Mouse (Mus musculus) lung, adult 18-20 months (tissue): ENCODE measurements at regions not wholly inside any gene's neighbourhood (a gene's known extent, or its start where the extent isn't known, plus 50 kb on each side); places are given as distances from the start of the nearest gene placed in this dataset.
A peak's percentile ranks its signal among the peaks of the same experiment; 100 is the strongest.

Experiments used
- DNase-seq, 2 experiments: peaks; one replicate each; pipeline ENCODE4 v3.0.0; 2022; ENCODE audit warnings: mixed read lengths in 2 of 2

DNA sequence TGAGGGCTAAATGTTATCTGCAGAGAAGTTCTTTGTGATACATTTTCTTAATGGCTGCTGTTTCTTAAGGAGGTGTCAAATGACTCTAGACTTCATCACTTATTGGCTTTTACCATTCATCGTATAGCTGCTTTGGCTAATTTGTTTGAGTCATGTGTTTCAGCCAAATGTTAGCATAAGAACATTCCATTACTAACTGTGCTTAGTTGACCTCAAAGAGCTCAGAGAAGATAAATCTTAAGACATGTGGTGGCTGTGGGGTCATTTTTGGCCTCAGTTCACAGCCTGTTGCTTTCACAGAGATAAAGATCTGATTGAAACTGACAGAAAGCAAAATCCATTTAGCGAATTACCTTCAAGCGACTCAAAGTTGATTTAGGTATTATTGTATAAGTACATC, 743.6 kb downstream of the Hdgfl1 start:
- no peak for DNase-seq

DNA sequence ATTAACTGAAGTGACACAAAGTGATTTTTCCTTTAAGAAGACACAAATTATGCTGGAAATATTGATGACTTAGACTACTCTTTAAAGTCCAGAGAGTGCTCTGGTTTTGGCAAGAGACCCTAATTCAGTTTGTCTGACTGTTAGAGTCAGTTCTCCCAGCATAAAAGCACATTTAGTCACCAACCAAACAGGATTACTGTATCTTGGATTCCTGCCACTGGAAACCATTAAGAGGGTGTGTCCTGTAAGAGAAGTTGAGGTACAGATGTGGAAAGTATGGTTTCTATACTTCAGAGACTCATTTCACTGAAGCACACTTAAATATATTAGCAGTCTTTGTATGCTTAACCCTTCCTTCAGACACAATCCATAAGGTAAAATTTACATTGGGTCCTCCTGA, 745.3 kb downstream of the Hdgfl1 start:
- no peak for DNase-seq

DNA sequence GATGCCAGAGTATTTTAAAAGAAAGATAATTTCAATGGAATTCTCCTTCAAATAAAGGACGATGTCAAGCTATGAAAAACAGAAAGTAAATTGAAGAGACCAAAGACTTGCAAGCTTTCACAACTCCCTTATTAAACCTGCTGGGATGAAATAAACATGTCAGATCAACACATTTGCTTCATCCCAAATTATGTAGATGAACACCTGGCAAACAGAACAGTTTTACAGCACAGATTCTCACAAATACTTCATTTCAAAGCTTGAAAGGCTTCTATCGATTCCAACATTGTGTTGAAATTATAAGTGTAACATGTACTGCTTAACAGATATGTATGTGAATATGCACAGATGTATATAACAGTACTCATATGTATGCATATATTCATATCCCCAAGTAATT, 749.5 kb downstream of the Hdgfl1 start:
- no peak for DNase-seq

DNA sequence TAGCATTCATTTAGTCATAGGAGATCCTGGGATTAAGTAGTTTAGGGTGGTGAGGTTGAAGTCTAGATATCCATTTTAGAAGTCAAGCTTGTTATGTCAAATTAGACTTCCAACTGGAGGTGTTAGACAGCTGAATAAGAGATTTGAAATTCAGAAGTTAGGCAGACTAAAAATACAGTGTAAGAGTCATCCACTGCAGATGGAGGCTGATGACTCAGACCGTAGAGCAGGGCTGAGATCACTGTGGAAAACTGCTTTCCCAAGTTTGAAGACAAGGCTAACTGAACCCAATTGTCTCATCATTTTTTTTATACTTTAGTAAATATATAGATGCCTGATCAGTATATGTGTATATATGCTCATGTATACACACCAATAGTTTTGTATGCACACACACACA, 738.8 kb upstream of the Nrsn1 start:
- no peak for DNase-seq

DNA sequence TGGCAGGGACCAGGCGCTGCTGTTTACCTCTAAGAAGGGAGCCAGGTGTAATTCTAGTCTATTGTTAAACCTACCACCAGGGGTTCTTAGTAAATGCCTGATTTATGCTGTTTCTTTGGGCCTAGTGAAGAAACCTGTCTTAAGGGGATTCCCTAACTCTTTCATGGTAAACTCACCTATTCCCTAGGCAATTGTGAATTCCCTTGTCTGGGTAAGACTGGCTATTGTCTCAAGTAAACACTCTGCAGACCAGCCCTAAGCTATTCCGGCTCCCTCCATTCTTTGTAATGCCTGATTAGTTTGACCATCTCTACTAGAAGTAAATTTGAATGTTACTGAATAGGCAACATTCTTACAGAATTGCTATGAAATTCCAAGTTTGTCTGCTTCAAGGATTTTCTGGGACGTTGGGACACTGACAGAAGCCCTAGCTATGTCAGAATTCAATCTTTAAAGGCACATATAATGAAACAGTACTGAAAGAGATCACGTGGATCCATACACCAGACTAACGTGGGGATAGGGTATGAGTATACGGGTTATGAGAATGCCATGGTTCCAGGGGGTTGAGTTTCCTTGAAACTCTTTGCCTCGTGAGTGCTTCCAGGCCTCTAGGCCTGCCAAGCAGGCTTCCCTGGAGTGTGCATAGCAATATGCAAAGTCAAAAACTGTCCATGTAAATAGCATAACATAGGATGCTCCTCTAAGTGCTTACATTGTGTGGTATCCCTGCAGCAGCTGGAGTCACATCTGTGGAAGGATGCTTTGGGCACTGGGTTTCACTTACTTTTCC, 734.7 kb upstream of the Nrsn1 start:
- no peak for DNase-seq

DNA sequence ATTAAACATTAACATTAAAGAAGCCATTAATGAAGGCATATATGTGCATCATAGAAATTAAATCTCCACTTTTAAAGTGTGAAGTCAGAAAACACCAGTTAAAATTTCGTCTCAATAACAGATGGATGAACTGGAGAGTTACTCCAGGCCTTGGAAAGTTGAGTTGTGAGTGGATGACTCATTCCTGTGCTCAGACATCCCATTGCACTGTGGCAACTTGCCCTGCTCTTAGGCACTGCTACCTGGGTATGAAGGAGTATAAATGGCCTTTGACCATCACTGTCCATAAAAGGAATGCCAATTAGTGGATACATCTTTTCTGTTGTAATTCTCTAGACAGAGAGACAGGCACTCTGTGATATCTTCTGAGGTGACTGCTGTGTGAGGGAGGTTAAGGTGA, 723.2 kb upstream of the Nrsn1 start:
- no peak for DNase-seq

DNA sequence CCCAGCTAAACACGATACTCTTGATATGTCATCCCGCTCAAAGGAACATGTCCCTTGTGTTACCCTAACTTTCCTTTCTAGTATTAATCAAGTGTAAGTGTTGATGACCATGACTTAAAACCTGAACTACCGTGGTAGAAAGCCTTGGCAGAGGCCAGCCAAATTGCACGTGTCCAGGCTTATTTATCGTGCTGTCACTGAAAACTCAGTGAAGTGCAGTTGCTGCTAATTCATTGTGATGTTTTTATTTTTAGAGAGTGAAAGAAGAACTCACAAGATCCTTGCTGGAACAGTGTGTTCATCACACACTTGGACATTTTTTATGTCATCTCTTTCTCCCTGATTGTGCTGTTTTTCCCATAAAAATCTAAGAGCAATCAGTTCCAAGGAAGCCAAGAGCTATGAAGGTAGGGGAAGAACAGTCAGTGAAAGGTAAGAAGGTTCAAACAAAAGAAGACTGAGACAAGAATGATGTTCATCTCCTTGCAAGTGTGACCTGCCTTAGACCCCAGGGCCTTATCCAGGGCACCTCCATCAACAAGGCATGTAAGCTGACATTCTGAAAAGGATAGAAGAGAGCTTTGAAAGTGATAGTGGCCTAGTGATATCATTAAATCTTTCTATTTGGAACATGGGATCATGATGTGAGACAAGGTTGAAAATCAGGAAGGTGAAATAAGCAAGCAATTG, 718.9 kb upstream of the Nrsn1 start:
- no peak for DNase-seq

DNA sequence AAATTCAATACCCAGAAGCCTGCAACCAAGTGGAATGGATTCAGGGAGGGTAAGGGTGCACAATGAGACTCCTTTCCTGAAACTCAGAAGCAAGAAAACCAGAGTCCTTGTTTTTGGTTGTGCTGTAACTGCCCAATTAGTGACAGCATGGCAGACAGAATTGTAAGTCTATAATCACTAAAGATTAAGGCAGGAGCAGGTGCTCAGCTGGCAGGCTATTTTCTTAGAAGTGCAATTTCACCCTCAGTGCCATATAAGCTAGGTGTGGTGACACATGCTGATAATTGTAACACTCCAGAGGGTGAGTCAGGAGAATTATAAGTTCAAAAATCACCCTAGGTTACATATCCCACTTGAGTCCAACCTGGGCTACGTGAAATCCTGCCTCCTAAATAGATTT, 714.2 kb upstream of the Nrsn1 start:
- no peak for DNase-seq

DNA sequence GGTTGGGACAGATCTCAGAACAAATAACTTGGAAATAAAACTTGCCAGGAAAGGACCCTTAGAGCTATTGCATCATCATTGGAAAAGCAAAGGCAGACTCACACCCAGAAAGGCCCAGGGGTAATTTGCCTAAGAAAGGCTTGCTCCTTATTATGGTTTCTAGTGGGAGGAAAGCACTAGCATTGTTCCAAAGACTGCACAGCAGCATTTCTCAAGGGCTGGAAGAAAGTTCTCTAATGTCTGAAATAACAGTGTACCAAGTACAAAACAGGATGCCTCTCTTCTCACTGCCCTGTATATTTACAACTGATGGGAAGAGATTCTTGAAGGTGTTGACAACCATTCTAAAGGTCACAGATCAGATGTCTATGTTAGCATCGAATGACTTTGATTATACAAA, 713.4 kb upstream of the Nrsn1 start:
- no peak for DNase-seq

DNA sequence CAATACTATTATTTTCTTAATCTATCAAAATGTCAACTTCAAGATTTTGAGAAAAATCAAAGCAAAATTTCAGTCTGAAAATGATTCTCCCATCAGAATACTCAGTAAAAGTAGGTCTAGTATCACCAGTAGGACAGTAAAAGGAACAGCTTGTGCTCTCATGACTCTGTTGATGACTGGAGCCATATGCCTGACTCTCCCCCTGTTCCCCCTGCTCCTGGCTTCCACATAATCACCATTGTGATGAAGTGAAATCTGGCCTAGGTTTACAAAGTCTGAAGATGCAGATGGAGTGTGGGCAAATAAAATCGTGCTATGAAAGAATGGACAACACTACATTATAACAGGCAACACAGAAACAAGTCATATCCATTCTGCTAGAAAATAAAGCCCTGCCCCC, 708.3 kb upstream of the Nrsn1 start:
- no peak for DNase-seq

DNA sequence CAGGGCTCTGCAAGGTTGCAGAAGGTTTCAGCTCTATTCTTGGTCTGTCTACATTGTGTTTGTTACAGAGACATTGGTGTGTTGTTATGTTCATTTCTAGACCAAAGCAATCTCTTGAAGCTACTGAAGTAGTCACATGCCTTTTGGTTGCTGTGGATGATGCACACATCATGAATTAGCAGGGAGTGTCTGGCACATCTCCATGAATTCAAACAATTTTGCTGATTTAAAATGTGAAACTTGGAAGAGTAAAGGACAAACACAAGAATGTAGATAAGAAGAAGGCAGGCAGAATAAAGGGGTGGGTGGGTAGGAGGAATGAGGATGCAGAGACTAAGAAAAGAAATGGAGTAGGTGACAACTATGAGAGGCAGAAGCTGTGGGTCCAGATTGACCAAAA, 688.3 kb upstream of the Nrsn1 start:
- peak in 1 of 2 experiments; percentile 1 for DNase-seq

DNA sequence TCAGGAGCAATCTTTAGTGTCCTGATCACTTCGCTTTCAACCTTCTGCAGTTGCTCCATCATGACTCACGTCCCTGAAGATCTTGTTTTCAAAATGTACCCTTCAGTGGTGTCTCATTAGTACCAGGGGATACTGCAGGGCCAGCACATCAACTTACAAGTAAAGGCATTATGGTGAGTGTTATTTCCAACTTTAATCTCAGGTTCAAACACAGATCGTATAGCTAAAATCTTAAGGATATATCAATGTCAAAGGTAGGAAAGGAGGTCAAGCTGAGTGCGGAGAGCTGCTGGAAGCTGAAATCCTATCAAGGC, 687.8 kb upstream of the Nrsn1 start:
- no peak for DNase-seq

DNA sequence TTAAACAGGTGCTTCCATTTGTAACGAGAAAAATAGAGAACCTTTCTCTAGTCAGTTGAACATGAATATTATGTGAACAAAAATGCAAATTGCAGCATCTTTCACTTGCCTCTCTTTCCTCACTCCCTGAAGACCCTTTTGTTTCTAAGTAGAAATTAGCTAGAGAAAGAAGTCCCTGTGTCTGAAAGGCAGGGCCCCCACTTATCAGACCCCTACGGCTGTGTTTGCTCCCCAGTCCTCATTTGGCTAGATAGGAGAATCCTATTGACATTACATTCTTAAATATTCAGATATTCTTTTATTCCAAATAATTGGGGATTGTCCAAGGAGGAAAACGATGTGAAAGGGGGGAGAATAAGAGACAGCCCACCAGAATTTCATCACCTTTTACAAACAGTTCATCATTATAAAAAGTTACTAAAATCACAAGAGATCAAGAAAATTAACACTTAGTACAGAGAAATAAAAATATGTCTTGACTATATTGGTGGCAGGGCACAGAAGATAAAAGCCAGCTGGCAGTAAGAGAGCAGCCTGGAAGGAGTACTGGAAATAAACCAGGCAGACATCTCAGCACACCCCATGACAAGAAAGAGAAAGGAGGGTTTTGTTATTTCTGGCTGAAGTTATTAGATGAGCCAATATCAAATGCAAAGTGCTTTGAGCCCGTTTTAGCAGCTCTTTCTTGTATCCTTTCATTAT, 687.3 kb upstream of the Nrsn1 start:
- peak; percentile 3 to 12 for DNase-seq

DNA sequence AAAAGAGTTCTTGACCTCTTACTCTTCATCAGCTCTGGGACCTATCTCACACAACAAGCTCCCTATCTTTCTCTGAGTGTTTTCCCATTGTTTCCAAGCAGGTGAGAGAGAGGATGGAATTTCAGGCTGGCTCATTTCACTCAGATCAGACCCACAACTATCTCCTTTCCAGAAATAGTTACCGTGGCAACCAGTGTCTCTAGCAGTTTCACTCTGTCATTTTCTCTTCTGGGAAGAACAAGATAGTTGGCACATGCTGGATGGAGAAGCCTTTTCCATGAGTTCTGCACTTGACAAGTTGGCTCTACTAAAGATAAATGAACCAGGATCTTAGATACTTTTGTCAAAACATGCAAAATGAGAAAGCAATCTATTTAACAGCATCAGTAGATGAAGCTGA, 667.3 kb upstream of the Nrsn1 start:
- no peak for DNase-seq

DNA sequence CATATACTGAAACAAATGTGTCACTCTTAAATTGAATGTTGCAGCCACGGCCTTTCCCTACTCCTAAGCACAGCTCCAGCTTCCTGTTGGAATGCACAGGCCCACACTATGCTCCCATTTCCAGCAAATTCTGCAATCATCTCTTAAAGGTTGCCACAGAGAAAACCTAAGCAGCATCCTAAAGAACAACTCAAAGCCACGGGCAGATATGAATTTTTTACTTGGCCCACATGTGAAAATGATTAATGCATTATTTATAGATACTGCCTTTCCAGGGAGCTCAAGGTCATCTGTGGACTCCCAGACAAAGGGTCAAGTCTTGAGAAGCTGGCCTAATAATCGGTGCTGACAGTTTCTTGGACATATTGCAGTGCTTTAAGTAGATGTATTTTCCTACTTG, 663.5 kb upstream of the Nrsn1 start:
- no peak for DNase-seq

DNA sequence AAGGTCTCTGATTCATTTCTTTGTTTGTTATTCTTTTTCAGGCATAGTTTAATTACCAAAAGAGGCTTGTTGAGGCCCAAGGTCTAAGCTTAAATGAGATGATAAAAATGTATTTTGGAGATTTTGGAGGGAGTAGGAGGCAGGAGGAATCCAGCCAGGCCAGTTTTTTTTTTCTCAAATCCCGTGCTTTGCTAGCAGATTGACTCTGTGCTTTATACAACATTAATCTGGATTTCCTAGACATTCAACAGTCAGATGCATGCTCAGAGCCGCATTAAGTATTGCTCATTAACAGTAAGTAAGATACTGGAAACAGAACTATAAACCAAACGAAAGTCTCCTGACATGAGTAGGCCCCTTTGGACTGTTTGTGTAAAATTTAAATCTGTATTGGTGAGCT, 662.9 kb upstream of the Nrsn1 start:
- no peak for DNase-seq

DNA sequence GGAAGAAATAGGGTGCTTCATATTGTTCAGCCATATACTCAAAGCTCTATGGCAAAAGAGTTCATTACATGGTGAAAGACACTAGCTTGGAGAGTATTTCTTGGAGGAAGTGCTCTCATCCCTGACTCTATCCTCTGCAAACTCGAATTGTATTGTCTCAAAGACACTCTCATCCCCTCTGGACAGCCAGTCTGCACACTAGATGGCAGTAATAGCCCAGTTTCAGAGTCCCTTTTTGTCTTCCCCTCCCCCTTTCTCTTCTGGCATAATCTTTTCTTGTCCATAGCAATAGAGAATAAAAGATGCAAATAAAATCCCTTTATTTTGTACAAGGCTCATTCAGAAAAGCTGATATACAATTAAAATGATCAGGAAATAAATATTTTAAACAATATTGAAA, 662.5 kb upstream of the Nrsn1 start:
- peak; percentile 2 to 14 for DNase-seq

DNA sequence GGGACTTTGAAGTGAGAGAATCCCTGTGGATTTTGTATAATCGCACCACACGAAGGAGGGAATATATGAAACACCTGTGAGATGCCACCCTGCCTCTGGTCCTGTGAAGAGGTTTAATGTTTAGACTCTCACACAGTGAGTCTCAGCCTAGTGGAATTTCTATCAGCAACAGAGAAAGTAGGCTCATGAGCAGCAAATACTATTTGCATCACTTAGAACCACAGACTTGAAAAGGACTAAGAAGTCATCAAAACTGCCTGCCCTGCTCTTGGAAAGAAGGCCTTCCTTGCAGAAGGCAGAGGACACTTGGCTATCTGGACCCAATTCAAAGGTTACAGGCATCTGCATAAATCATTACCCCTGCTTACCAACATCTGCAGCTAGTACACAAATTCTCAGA, 662.1 kb upstream of the Nrsn1 start:
- no peak for DNase-seq

DNA sequence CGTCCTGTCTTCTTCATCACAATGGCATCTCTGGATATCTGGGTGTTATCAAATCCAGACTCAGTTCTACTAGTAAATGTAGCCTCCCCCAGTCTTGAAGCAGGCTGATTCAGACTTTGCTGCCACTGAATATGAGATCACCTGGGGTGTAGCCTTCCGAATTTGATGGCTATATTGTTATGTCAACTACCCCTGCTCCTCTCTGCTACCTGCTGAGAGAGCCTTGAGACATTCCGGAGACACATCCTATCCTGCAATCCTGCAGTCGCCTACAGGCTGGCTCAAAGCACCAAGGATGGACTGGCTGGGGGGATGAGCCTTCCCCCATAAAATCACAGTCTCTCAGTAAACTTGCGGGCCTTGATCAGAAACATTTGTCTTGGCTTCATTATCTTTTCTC, 655.4 kb upstream of the Nrsn1 start:
- no peak for DNase-seq

DNA sequence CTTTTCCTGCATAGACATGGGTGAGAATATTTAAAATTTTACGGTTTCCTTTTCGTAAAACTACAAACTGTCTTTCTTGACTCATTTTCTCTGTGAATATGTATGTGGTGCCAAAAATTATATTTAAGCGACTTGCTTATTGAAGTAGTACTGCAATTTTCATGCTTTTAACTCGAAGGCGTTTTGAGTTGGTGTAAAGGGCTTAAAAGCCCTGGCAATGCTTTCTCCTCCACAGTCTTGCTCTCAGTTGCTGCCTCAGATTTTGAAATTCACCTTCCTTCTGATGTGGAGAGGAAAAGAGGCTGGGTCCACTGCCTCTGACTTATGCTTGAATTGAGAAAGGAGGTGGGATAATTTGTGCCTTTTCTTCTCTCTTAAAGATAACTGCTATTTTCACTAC, 629.6 kb upstream of the Nrsn1 start:
- DNase-seq, result no peak

DNA sequence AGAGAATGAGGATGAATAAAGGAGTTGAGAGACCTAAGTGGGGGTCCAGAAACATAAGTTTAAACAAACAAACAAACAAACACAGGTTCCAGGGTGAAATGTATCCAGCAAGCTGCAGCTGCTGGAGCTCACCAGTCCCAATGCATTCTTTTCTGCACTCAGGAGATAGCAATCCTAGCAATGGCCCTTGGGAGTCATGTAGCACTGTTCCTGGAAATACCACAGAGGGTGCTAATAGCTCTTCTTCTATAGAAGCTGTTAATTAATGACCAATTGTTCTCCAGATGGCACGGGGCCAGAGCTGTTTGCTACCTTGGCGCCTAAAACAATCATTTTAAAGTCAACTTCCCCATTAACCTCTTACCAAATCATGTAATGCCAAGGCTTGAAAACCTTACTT, 622.8 kb upstream of the Nrsn1 start:
- DNase-seq, result no peak

DNA sequence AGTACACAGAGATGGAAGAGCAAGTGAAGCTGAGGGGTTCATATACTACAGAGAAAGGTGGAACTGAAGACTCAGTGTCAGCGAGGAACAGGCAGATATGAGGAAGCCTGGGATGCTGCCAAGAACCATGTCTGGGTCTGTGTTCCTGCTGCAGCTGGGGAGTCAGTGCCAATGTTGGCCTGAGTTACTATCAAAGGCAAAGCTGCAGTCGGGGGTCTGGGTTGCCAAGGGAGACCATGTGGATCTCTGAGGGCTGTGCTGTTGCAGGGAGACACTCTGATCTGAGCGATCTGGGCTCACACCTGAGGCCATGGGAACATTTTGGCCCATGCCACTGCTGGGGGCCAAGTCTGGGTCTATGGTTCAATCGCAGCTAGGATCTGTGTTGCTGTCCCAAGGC, 612.5 kb upstream of the Nrsn1 start:
- no peak for DNase-seq

DNA sequence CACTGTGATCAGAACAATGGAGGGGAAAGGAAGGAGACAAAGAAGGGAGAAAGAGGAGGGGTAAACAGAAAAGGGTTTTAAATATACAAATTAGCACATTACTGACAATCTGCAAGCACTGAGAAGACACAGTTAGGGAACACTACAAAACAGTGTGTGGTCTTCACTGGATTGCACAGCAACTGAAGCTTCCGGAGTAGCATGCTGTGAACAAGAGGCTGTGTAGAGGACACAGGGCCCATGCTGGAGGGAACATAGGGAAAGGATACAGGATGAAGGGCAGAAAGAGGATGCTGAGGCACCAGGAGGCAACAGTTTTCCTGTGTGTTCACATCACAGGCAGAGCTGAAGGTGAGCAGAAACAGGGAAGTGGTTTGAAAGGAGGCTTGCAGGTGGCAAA, 598.6 kb upstream of the Nrsn1 start:
- DNase-seq, result no peak

DNA sequence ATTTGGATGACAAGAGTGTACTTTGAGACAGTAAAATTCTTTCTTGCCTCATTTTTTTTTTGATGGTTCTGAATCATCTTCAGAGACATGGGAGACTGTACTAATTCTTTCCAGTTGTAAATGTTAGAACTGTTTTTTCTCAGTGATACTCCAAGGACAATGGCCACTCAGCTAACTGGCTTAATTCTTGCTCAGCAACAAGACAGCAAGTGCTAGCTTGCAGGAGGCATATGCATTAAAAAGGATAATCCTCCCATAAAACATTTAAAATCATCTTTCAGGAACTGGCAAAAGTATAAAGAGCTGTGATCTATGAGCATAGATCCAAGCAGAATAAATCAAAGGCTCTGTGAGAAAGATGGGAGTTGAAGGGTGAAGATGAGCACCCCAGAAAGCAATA, 587.9 kb upstream of the Nrsn1 start:
- DNase-seq, result no peak
